Mouse (Mus musculus): ENCODE results near the gene Bbs9.

GRCm38 (mm10) chr9:22447213-22447612 lies 28.3 kb upstream of the Bbs9 start:
- no peak for TF ChIP-seq CTCF (IDR thresholded peaks at IDR 0.05; ENCODE audit: low read depth)
- no peak for TF ChIP-seq EP300 (optimal IDR thresholded peaks at IDR 0.05)
